Mouse (Mus musculus) myocyte (in vitro differentiated cells): ENCODE measurements around the gene Jmjd7.

Experiments used
- E2F4 ChIP-seq: IDR thresholded peaks from one replicate; pipeline ENCODE4 v1.6.1; 2011; ENCODE audit warnings: mild to moderate bottlenecking, control low read depth, moderate library complexity; ENCODE audit not compliant: insufficient read depth
- MAX ChIP-seq: IDR thresholded peaks from one replicate; pipeline ENCODE4 v1.6.1; 2011; ENCODE audit warnings: low read depth, mild to moderate bottlenecking, control low read depth
- MYOD1 ChIP-seq, 3 experiments: IDR thresholded peaks; one replicate each; pipeline ENCODE4 v1.6.1; 2011; ENCODE audit warnings: control low read depth in 2 of 3, low read depth in 2 of 3, mild to moderate bottlenecking in 2 of 3, moderate library complexity in 1 of 3; ENCODE audit not compliant: insufficient read length in 2 of 3, control insufficient read depth in 1 of 3
- MYOG ChIP-seq, 3 experiments: IDR thresholded peaks; one replicate each; pipeline ENCODE4 v1.6.1; 2011; ENCODE audit warnings: control low read depth in 2 of 3, low read depth in 2 of 3, mild to moderate bottlenecking in 2 of 3; ENCODE audit not compliant: insufficient read length in 2 of 3, control insufficient read depth in 1 of 3, insufficient read depth in 1 of 3
- POLR2A ChIP-seq: IDR thresholded peaks from one replicate; pipeline ENCODE4 v1.6.1; 2011; ENCODE audit warnings: low read depth, mild to moderate bottlenecking, control low read depth, moderate library complexity; ENCODE audit not compliant: insufficient read length
- POLR2AphosphoS2 ChIP-seq: IDR thresholded peaks from one replicate; pipeline ENCODE4 v1.6.1; 2011; ENCODE audit warnings: low read depth, control low read depth; ENCODE audit not compliant: insufficient read length
- REST ChIP-seq: IDR thresholded peaks from one replicate; pipeline ENCODE4 v1.6.1; 2011; ENCODE audit warnings: mild to moderate bottlenecking, control low read depth, moderate library complexity; ENCODE audit not compliant: insufficient read depth, insufficient read length
- TCF12 ChIP-seq: IDR thresholded peaks from one replicate; pipeline ENCODE4 v1.6.1; 2011; ENCODE audit warnings: mild to moderate bottlenecking, control low read depth; ENCODE audit not compliant: poor library complexity, insufficient read depth, severe bottlenecking
- TCF3 ChIP-seq: IDR thresholded peaks from one replicate; pipeline ENCODE4 v1.6.1; 2011; ENCODE audit warnings: low read depth, control low read depth; ENCODE audit not compliant: insufficient read length
- USF1 ChIP-seq: IDR thresholded peaks from one replicate; pipeline ENCODE4 v1.6.1; 2011; ENCODE audit warnings: low read depth, mild to moderate bottlenecking, control low read depth, moderate library complexity

- TF ChIP-seq POLR2A, result no peak
- TF ChIP-seq TCF3, result no peak
- no peak for TF ChIP-seq TCF12
- TF ChIP-seq MAX, result no peak
- no peak for TF ChIP-seq MYOG (IDR thresholded peaks at IDR 0.05; ENCODE audit: control insufficient read depth in 1 of 3, insufficient read depth in 1 of 3, insufficient read length in 2 of 3, low read depth in 2 of 3)
- no peak for TF ChIP-seq USF1
- no peak for TF ChIP-seq E2F4
- no peak for TF ChIP-seq POLR2AphosphoS2
- TF ChIP-seq REST, result no peak
- TF ChIP-seq MYOD1 (IDR thresholded peaks at IDR 0.05; ENCODE audit: control insufficient read depth in 1 of 3, insufficient read length in 2 of 3, low read depth in 2 of 3), result no peak
Observed at GRCm38 (mm10) chr2:119997354-119997753, 29.9 kb upstream of the Jmjd7 start.
